Mouse (Mus musculus) ES-E14 (cell line): ENCODE data around the gene Prx.

Experiments used
- CHD2 ChIP-seq: IDR thresholded peaks from 2 replicates; pipeline ENCODE4 v1.6.1; 2014; ENCODE audit warnings: mild to moderate bottlenecking, low read depth, low read length, inconsistent platforms
- MAFK ChIP-seq: IDR thresholded peaks from 2 replicates; pipeline ENCODE4 v1.6.1; 2014; ENCODE audit warnings: mild to moderate bottlenecking, low read depth, low read length, inconsistent platforms; ENCODE audit not compliant: insufficient read depth
- ZC3H11A ChIP-seq: IDR thresholded peaks from 2 replicates; pipeline ENCODE4 v1.6.1; 2012; ENCODE audit warnings: low read depth, mild to moderate bottlenecking, inconsistent platforms, low read length, borderline replicate concordance

GRCm38 (mm10) chr7:27460477-27460876 is 38.6 kb upstream of the Prx start:
- no peak for TF ChIP-seq ZC3H11A
- no peak for TF ChIP-seq MAFK
- no peak for TF ChIP-seq CHD2
